Mouse (Mus musculus) small intestine, adult 2 months (tissue): ENCODE measurements around the gene Slc46a1.

Source experiments
- CTCF ChIP-seq: fragments of 200-500 bp; IDR thresholded peaks from 2 replicates; pipeline ENCODE4 v1.5.1; 2012; ENCODE audit warnings: low read depth, mild to moderate bottlenecking, control low read depth, inconsistent platforms, low read length, moderate library complexity, mixed read lengths; ENCODE audit not compliant: insufficient replicate concordance, insufficient read length; ENCODE audit errors: extremely low read depth
- POLR2A ChIP-seq: fragments of 200-500 bp; IDR thresholded peaks from 2 replicates; pipeline ENCODE4 v1.6.1; 2012; ENCODE audit warnings: low read depth, mild to moderate bottlenecking, control low read depth, inconsistent platforms, low read length, moderate library complexity

DNA sequence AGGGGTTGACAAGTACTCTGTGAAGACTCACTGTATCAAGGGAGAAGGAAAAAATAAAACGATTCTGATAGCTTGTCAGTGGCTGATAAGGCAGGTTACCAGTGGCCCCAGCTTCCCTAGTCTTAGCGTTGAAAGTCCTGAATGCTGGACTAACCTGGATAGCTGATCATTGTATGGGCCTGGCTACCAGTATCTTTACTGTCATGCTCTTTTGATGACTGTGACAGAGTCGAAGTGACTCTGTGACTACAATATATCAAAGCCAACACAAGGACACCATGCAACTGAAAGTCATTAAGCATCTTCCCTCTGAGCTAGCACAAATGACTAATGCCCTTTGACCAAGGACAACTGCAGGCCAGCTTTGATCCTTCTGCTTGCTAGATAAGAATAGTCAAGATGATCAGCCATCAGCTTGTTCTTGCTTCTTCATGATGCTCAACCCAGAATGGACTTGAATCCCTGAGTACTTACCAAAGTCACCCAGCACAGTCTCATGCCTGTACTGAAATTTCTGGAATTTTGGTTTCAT is 27.0 kb upstream of the Slc46a1 start:
- TF ChIP-seq POLR2A (no peak), CTCF (no peak)
